Comparison of ENCODE assay signal across 8 mouse cellular contexts in genomic region chr19:41262712-41263629, GRCm38 (mm10). TPM values are rescaled to one million over a fixed set of nuclear protein-coding genes. Genes with fewer than 3 reads are reported as not detected.
A peak's percentile ranks its signal among the peaks of the same experiment; 100 is the strongest.
DNase-seq lines count a peak whose midpoint lies in the region; ATAC-seq and TF ChIP-seq lines count a peak whose summit lies in the region.

No protein-coding gene starts in this region.

- H3K4me2 ChIP-seq in forebrain, postnatal 0 days (ENCODE audit: low read depth), result peak overlapping the region; percentile 60
- peak overlapping the region; percentile 76 for H3K4me2 ChIP-seq in lung, embryonic 16.5 days (ENCODE audit: low read depth, low read length)

- DNase-seq in MN1 (ENCODE audit: low spot score), result peak; percentile 46
- DNase-seq in cerebellum, adult 2 months, result peak; percentile 73 to 76
- DNase-seq in forebrain, postnatal 0 days, result peak; percentile 59
- peak; percentile 70 for DNase-seq in heart, postnatal 4 days
- peak; percentile 16 for DNase-seq in layer of hippocampus, adult 9-10 months (ENCODE audit: low spot score)
- peak; percentile 47 for DNase-seq in ovary, postnatal 14 days (ENCODE audit: low spot score)
- peak; percentile 78 for DNase-seq in thymus, postnatal 25 days

- no peak for TF ChIP-seq CTCF in cerebellum, adult 2 months (IDR thresholded peaks at IDR 0.05; ENCODE audit: borderline replicate concordance, insufficient read depth, low read depth, low read length)
- 0 out of 2 replicates have a peak, but pooled peaks have one; percentile 12 for TF ChIP-seq CTCF in forebrain, postnatal 0 days (IDR thresholded peaks at IDR 0.05; ENCODE audit: low read depth)

- no peaks in the 10 kb centered on the region for H3K36me3 ChIP-seq in forebrain, postnatal 0 days (ENCODE audit: insufficient read depth)
- H3K36me3 ChIP-seq in lung, embryonic 16.5 days (ENCODE audit: control insufficient read depth, insufficient read depth, low read length), result no peaks in the 10 kb centered on the region

- H3K4me3 ChIP-seq in cerebellum, adult 2 months (replicated peaks; ENCODE audit: insufficient read depth, low read depth, low read length), result peak overlapping the region; percentile 86
- peak overlapping the region; percentile 88 for H3K4me3 ChIP-seq in forebrain, postnatal 0 days (ENCODE audit: low read depth, low read length)
- peak overlapping the region; percentile 76 for H3K4me3 ChIP-seq in lung, embryonic 16.5 days (ENCODE audit: low read length)

- WGBS in cerebellum, adult 2 months, result 4% methylated on average over 51 of the region's 51 CpGs
- WGBS in forebrain, postnatal 0 days, result 4% methylated on average over 43 of the region's 51 CpGs
- WGBS in lung, embryonic 16.5 days, result 2% methylated on average over 50 of the region's 51 CpGs

- H3K9ac ChIP-seq in forebrain, postnatal 0 days, result peak overlapping the region; percentile 88
- H3K9ac ChIP-seq in lung, embryonic 16.5 days (ENCODE audit: low read length), result peak overlapping the region; percentile 97

- TF ChIP-seq POLR2A in cerebellum, adult 2 months (IDR thresholded peaks at IDR 0.05; ENCODE audit: borderline replicate concordance, insufficient read depth, low read length), result no peak

- H3K27me3 ChIP-seq in cerebellum, adult 2 months (ENCODE audit: control insufficient read depth, insufficient read depth, low read length), result no peaks in the 10 kb centered on the region
- H3K27me3 ChIP-seq in forebrain, postnatal 0 days (ENCODE audit: insufficient read depth, low read length), result no peaks in the 10 kb centered on the region
- H3K27me3 ChIP-seq in lung, embryonic 16.5 days (ENCODE audit: control insufficient read depth, insufficient read depth, low read depth, low read length), result no peaks in the 10 kb centered on the region

- H3K27ac ChIP-seq in cerebellum, adult 2 months (ENCODE audit: insufficient read depth, low read length), result peak overlapping the region; percentile 2; the same call in 1 of the 2 replicates
- peak overlapping the region; percentile 97 for H3K27ac ChIP-seq in forebrain, postnatal 0 days (ENCODE audit: low read depth, low read length)
- peak overlapping the region; percentile 96 for H3K27ac ChIP-seq in lung, embryonic 16.5 days (ENCODE audit: low read length)

- H3K9me3 ChIP-seq in forebrain, postnatal 0 days (ENCODE audit: low read length), result no peaks in the 10 kb centered on the region
- no peaks in the 10 kb centered on the region for H3K9me3 ChIP-seq in lung, embryonic 16.5 days (ENCODE audit: control insufficient read depth, low read length)

- ATAC-seq in forebrain, postnatal 0 days, result peak; percentile 86
- peak; percentile 91 for ATAC-seq in lung, embryonic 16.5 days (ENCODE audit: low read depth)

- peaks cover 11% of the 10 kb centered on the region for H3K4me1 ChIP-seq in cerebellum, adult 2 months (ENCODE audit: control insufficient read depth, insufficient read depth, low read length)
- H3K4me1 ChIP-seq in forebrain, postnatal 0 days (ENCODE audit: insufficient read depth), result peaks cover 6% of the 10 kb centered on the region
- peaks cover 16% of the 10 kb centered on the region for H3K4me1 ChIP-seq in lung, embryonic 16.5 days (replicated peaks; ENCODE audit: control insufficient read depth, insufficient read depth, low read length)

RNA-seq across cellular contexts. Expression of gene Tm9sf3, which starts 0.8 kb away (rescaled TPM):
- polyA plus RNA-seq in cerebellum, adult 2 months (2012; rRNA removed), result 87.4 and 92.8 TPM in 2 replicates
- 137 and 159 TPM in 2 replicates for total RNA-seq in forebrain, postnatal 0 days (2014; rRNA removed)
- polyA plus RNA-seq in forebrain, postnatal 0 days (2015; fragmentation: Nextera tagmentation; extraction: Ambion mirVana), result 50.7 and 66.3 TPM in 2 replicates
- total RNA-seq in heart, postnatal 4 days (2021), result 100 to 1,000 TPM; 119 TPM
- polyA plus RNA-seq in lung, embryonic 16.5 days (2015; fragmentation: Nextera tagmentation; extraction: Ambion mirVana), result 133 and 135 TPM in 2 replicates

RNA-seq across cellular contexts. Expression of gene Tll2, which starts 56.3 kb away (rescaled TPM):
- polyA plus RNA-seq in cerebellum, adult 2 months (2012; rRNA removed), result 0.90 and 1.0 TPM in 2 replicates
- 0.62 and 1.00 TPM in 2 replicates for total RNA-seq in forebrain, postnatal 0 days (2014; rRNA removed)
- 0.26 and 0.33 TPM in 2 replicates for polyA plus RNA-seq in forebrain, postnatal 0 days (2015; fragmentation: Nextera tagmentation; extraction: Ambion mirVana)
- total RNA-seq in heart, postnatal 4 days (2021), result 1 to 10 TPM; 2.3 to 2.4 TPM
- polyA plus RNA-seq in lung, embryonic 16.5 days (2015; fragmentation: Nextera tagmentation; extraction: Ambion mirVana), result not detected in 2 replicates

Comparison
In these comparisons a context has a peak if more than half of its experiments do, and no peak if none do; other contexts are left out.
1. Peak in every context shown above with its lines: DNase-seq, ATAC-seq, H3K4me3 ChIP-seq and H3K27ac ChIP-seq.
2. DNase-seq: peak in every context shown above with its lines; median percentile 78 in thymus, postnatal 25 days; 74 in cerebellum, adult 2 months; 70 in heart, postnatal 4 days; 59 in forebrain, postnatal 0 days; 47 in ovary, postnatal 14 days; 46 in MN1; 16 in layer of hippocampus, adult 9-10 months.
3. H3K27ac ChIP-seq: peak in every context shown above with its lines; median percentile 97 in forebrain, postnatal 0 days; 96 in lung, embryonic 16.5 days; 2 in cerebellum, adult 2 months.